Mouse (Mus musculus): Measurements from ENCODE around the gene Gm6370. TPM values are rescaled to one million over a fixed set of nuclear protein-coding genes. Genes with fewer than 3 reads are reported as not detected.
"Not testable (repeated sequence)": the region's sequence is repeated elsewhere in the genome, so short reads cannot be mapped to it uniquely, and the experiment has no call there.

Gm6370 gene
- total RNA-seq (2021) = not detected
- long read RNA-seq, experiment 1 = 0 reads
- long read RNA-seq, experiment 2 = 0 reads

- not testable (repeated sequence) for DNase-seq (ENCODE audit: low spot score in 2 of 2)
Measured at GRCm38 (mm10) chr5:146491063-146491462, at the start of gene Gm6370. TSS of gene Gm6370 (plus strand) at chr5:146491363.

DNA sequence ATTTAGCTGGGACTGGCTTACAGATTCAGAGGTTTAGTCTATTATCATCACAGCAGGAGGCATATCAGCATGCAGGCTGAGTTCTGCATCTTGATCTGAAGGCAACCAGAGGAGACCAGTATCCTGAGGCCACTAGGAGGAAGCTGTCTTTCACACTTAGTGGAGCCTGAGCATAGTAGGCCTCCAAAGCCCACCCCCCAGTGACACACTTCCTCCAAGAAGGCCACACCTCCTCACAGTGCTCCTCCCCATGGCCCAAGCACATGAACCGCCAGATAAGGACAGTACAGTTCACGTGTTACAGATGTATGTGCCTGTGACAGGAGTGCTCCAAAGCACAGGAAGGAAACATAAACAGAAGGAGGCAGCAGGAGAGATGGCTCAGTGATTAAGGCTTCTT is 48.4 kb upstream of the Gm6370 start:
- DNase-seq (ENCODE audit: low spot score in 2 of 2) = no peak

DNA sequence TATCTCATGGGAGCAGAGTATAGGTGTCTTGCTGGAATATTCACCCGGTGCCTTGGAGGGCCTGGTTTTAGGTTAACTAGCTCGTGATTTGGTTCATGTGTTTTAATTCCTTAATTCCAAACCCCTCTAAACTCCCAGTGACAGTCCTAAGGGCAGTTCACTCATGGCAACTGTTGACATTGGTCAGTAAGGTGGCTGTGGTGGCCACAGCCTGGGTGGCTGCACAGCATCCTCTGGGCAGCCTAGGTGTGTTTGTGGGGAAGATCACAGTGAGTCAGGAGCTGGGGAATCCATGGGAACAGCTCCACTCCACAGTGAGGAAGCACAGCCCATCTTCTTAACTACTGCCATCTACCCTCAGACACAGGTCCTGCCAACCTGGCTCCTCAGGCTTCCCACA is 44.5 kb upstream of the Gm6370 start:
- DNase-seq (ENCODE audit: low spot score in 2 of 2) = no peak

DNA sequence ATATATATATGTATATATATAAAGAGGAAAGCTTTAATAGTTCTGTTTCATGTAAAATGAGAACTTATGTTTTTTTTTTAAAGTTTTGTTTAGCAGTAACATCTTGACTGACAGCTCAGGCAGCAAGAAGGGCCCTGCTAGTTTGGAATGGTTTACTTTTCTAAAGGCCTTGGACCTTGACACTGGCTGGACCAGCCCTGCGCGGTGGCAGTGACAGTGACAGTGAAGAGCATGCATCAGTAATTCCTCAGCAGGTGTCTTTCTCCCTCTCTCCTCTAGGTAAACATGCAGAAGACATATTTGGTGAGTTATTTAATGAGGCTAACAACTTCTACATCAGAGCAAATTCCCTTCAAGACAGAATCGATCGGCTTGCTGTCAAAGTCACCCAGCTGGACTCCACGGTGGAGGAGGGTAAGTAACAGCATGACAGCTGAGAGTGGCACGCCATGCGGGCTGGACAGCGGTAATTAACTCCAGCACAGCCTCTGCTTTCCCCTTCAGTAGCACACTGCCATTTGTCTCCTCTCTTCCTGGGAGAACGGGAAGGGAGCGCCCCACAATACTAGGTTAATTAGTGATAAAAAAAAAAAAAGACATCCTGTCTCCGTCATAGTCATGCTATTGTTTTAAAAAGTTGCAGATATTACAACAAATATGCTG is 39.4 kb upstream of the Gm6370 start:
- no peak for DNase-seq (ENCODE audit: low spot score in 2 of 2)

DNA sequence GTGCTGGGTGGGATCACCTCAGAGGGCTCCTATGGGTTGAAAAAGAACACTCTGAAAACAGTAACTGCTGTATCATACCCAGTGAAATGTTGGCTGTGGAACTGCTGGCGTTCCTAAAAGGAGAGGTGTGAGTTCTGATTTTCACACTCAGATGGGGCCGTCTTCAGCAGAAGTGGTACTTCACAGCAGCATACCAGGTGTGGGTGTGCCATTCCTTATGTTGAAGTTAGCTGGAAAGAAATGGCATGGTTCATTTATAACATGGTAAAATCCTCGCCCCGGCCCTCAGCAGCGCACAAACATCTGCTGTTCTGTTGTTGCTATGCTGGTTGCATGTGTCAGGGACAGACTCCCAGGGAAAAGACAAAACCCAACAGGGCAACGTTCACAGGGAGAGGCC is 37.6 kb upstream of the Gm6370 start:
- DNase-seq (ENCODE audit: low spot score in 2 of 2) = no peak

DNA sequence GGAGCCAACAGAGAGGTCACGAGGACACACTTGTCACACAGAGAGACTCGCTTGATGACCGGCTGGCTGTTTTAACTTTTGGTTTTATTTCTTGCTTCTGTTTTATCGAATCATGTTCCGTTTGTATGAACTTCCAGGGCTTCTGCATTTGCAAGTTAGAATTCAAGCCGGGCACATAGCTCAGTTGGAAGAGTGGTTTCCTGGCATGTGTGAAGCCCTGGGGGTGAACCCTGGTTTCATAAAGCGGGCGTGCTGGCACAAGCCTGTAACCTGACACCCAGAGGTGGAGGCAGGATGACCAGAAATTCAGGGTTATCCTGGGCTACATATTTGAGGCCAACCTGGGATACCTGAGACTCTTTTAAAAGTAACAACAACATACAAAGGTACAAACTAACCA is 29.6 kb upstream of the Gm6370 start:
- no peak for DNase-seq (ENCODE audit: low spot score in 2 of 2)

- no peak for DNase-seq (ENCODE audit: low spot score in 2 of 2)
Measured at GRCm38 (mm10) chr5:146466663-146467062, 24.5 kb upstream of the Gm6370 start.

DNA sequence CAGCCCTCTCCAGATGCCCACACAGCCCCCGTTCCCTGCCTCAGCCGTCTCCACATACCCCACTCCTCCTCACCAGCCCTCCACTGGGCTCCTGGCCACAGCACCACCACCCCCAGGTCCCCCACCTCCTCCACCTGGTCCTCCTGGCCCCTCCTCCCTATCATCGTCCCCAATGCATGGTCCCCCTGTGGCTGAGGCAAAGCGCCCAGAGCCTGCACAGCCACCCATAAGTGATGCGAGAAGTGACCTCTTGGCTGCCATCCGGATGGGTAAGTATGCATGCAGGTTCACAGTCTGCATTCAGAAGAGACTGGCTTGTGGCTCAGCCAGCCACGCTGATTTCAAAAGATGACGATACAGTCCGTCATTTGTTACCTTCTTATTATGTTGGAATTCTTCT is 22.9 kb upstream of the Gm6370 start:
- DNase-seq (ENCODE audit: low spot score in 2 of 2) = no peak

DNA sequence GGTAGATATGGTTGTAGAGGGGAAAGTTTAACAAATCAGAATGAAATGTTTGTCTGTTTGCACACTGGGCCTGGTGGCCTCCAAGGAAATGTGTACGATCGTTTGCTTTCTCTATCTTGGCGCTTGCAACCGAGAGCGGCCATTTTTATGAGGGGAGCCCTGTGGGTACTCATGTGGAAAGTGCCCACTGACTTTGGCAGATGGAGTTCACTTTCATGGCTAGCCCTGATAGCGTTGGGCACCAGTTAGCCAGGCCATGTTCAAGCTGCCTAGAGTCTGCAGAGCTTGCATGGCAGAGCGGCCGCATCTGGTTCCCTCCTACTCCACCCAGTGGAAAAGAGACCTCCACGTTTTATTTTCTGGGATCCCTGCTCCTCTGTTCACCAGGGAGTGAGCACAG is 20.3 kb upstream of the Gm6370 start:
- no peak for DNase-seq (ENCODE audit: low spot score in 2 of 2)

GRCm38 (mm10) chr5:146471311-146471710 is 19.9 kb upstream of the Gm6370 start:
- DNase-seq (ENCODE audit: low spot score in 2 of 2) = no peak

DNA sequence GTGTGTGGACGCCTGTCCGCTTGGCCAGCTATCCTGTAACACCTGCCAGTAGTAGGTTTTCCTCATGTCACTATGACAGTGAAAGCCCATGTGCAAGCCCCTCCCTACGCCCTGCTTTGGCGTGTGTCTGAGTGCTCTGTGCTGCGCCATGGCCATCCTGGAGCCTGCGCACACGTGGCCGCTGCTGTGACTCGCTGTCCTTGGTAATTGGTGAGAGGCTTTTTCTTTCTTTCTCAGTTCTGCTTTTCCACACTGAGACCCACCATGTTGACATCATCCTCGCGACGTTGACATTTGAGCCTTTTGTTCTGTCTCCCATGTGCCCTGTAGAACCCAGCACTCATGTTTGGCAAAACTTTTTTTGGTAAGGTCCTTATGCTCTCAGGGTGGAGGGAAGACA is 19.3 kb upstream of the Gm6370 start:
- no peak for DNase-seq (ENCODE audit: low spot score in 2 of 2)

DNA sequence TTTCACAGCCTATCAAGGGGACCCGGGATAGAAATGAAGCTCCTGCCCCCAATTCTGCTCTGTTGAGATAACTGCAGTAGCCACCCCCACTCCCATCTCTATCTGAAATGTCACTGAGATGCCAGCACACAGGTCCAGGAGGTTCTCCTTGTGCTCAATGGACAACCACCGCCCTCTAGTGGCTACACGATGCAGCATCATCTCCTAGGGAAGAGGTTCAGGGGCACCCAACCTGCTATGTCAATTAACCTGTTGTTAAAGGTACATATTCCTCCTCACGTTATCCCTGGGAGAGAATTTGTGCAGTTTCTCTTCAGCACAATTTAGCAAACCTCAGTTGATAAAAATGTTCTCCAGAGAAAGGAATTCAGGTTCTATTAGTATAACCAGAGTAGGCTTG is 11.6 kb upstream of the Gm6370 start:
- not testable (repeated sequence) for DNase-seq (ENCODE audit: low spot score in 2 of 2)

- not testable (repeated sequence) for DNase-seq (ENCODE audit: low spot score in 2 of 2)
Measured at GRCm38 (mm10) chr5:146481665-146482064, 9.5 kb upstream of the Gm6370 start, which contains the start of gene Gm6408. TSS of gene Gm6408 (plus strand) at chr5:146481965.

GRCm38 (mm10) chr5:146488959-146489358 is 2.2 kb upstream of the Gm6370 start:
- DNase-seq (ENCODE audit: low spot score in 2 of 2) = not testable (repeated sequence)

DNA sequence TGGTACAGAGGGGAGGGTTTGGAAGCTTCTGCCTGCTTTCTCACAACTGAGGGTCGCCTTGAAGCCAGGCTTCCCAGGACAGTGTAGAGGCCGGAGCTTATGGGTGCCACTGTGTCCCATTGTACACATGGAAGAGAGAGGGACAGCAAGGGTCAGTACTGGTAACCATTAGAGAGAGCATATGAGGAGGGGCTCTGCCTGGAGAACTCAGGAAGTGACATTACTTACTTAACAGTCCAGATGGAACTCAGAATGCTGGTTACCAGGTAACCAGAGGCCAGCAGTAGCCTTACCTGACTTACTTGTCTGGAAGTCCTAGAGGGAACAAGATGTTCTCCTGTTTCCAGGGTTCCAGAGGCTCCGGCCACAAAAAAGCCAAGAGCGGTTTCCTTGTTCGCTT is 10.9 kb downstream of the Gm6370 start, which contains the start of gene 4930449I24Rik:
Gene 4930449I24Rik (plus strand): TSS at position 301 of the 400 bp plus-strand sequence.
- not testable (repeated sequence) for DNase-seq (ENCODE audit: low spot score in 2 of 2)

- DNase-seq (ENCODE audit: low spot score in 2 of 2) = not testable (repeated sequence)
Measured at GRCm38 (mm10) chr5:146513823-146514222, 22.7 kb downstream of the Gm6370 start, which contains the start of gene Gm3402. TSS of gene Gm3402 (plus strand) at chr5:146514123.

GRCm38 (mm10) chr5:146525501-146525900 is 34.3 kb downstream of the Gm6370 start, which contains the start of gene Gm3404:
TSS of gene Gm3404 (plus strand) at chr5:146525801.
- DNase-seq (ENCODE audit: low spot score in 2 of 2) = not testable (repeated sequence)

- DNase-seq (ENCODE audit: low spot score in 2 of 2) = not testable (repeated sequence)
Measured at GRCm38 (mm10) chr5:146537347-146537746, 46.2 kb downstream of the Gm6370 start, which contains the start of gene Gm3409. TSS of gene Gm3409 (plus strand) at chr5:146537647.

Other genes with a start within 250 kb of the Gm6370 start
- gene Wasf3, start 106.4 kb upstream of the Gm6370 start, total RNA-seq (2021) = 1 to 10 TPM; 1.7 to 2.0 TPM
- gene Gm6408, start 9.4 kb upstream of the Gm6370 start, total RNA-seq (2021) = not detected
- gene 4930449I24Rik, start 11.0 kb downstream of the Gm6370 start, total RNA-seq (2021) = not detected
- gene Gm3402, start 22.8 kb downstream of the Gm6370 start, total RNA-seq (2021) = not detected
- not detected for gene Gm3404, start 34.4 kb downstream of the Gm6370 start, total RNA-seq (2021)
- not detected for gene Gm3409, start 46.3 kb downstream of the Gm6370 start, total RNA-seq (2021)
- not detected for gene Gm3415, start 64.8 kb downstream of the Gm6370 start, total RNA-seq (2021)
- not detected for gene Gpr12, start 93.9 kb downstream of the Gm6370 start, total RNA-seq (2021)

Data from gastrocnemius, postnatal 4 days (tissue).